11 mouse cellular contexts compared by ENCODE assay signal in the genomic region with DNA sequence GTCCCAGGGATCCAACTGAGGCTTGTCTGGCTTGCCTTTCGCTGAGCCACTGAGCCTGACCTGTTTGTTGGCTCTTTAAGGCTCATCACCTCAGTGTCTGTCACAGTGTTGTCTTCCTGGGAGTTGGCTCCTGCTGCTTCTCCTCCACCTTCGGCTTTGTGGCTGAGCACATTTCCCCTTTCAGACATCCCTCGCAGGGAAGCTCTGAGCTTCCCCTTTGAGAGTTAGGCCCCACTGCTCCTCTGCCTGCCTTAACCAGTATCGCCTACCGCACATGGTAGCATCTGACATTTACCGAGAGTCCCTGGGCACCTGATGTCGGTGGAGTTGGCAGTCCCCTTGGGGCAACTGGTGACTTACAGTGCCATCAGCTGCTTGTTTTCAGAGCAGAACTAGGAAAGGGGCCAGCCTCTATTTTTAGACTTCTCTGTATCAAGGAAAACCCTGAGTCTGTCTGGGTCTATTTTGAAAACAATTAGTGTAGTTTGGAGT. TPM values are rescaled to one million over a fixed set of nuclear protein-coding genes. Genes with fewer than 3 reads are reported as not detected.
DNase-seq lines count a peak whose midpoint lies in the region; ATAC-seq and TF ChIP-seq lines count a peak whose summit lies in the region.
"Had no signal": no experiment of that assay in that cellular context is flagged by ENCODE, and none has a peak within 500 bp of the region (broad histone marks: within the 10 kb centered on the region; RNA-seq: fewer than 3 reads in every experiment).

No protein-coding gene starts in this region.

- DNase-seq in A20 (ENCODE audit: low read depth, low spot score), result peak; percentile 72
- DNase-seq in Muller cell, postnatal 12 days (ENCODE audit: inconsistent ontology term), result peak; percentile 66
- DNase-seq in gastrocnemius, adult 2 months, result peak; percentile 89
- DNase-seq in heart, postnatal 10 days, result peak; percentile 85 to 89
- no peak for DNase-seq in thymus, adult 2 months
- no peak for DNase-seq in lung, adult 18-20 months
- no peak for DNase-seq in adrenal gland, adult 18-20 months (ENCODE audit: low spot score in 2 of 2)
- DNase-seq: lung, postnatal 36 days had no signal

- TF ChIP-seq POLR2A in thymus, adult 2 months (IDR thresholded peaks at IDR 0.05; ENCODE audit: control insufficient read depth, extremely low read depth, insufficient read depth, low read length, poor library complexity), result no peak

- no peak for TF ChIP-seq CTCF in gastrocnemius, adult 2 months (IDR thresholded peaks at IDR 0.05)
- no peak for TF ChIP-seq CTCF in thymus, adult 2 months (IDR thresholded peaks at IDR 0.05; ENCODE audit: borderline replicate concordance, control insufficient read depth, extremely low read depth, insufficient read depth, low read length, poor library complexity)

- peaks cover 5% of the 10 kb centered on the region; the same call in 1 of the 2 replicates for H3K4me1 ChIP-seq in thymus, adult 2 months (replicated peaks; ENCODE audit: control insufficient read depth, insufficient read depth, low read length)

- intact Hi-C loops in gastrocnemius, adult 2 months (cut with DNase I), result no loop called here
- intact Hi-C loops in heart, postnatal 10 days (cut with DNase I), result no loop called here

- H3K36me3 ChIP-seq in thymus, adult 2 months (ENCODE audit: control insufficient read depth, insufficient read depth, low read length), result no peaks in the 10 kb centered on the region
- H3K36me3 ChIP-seq: hindbrain, embryonic 15.5 days had no signal

- H3K27me3 ChIP-seq in thymus, adult 2 months (ENCODE audit: control insufficient read depth, insufficient read depth, low read length), result peaks cover 4% of the 10 kb centered on the region; the same call in 1 of the 2 replicates
- H3K27me3 ChIP-seq: hindbrain, embryonic 15.5 days; Patski had no signal

- no peak for ATAC-seq in erythroblast, adult 5-6 weeks (replicated peaks; ENCODE audit: low FRiP score, poor library complexity, severe bottlenecking)
- ATAC-seq: Patski had no signal

- H3K27ac ChIP-seq in gastrocnemius, adult 2 months, result peak overlapping the region; percentile 94
- no peak overlapping the region for H3K27ac ChIP-seq in thymus, adult 2 months (ENCODE audit: control insufficient read depth, insufficient read depth, low read length)
- H3K27ac ChIP-seq: hindbrain, embryonic 15.5 days had no signal

- no peak overlapping the region for H3K4me3 ChIP-seq in gastrocnemius, adult 2 months
- no peak overlapping the region for H3K4me3 ChIP-seq in thymus, adult 2 months (ENCODE audit: control insufficient read depth, insufficient read depth, low read length)
- H3K4me3 ChIP-seq: hindbrain, embryonic 15.5 days had no signal

- WGBS in thymus, adult 2 months, result 18% methylated on average over 7 of the region's 7 CpGs

RNA-seq across cellular contexts. Expression of a gene that starts 2.4 kb away (rescaled TPM):
- 10 to 100 TPM; 37.7 to 60.5 TPM for total RNA-seq in gastrocnemius, adult 2 months (2021)
- total RNA-seq in heart, postnatal 10 days (2021), result 10 to 100 TPM; 30.2 to 31.0 TPM
- polyA plus RNA-seq in thymus, adult 2 months (2012; rRNA removed), result 20.6 and 28.0 TPM in 2 replicates
- total RNA-seq in adrenal gland, adult 18-20 months (2021), result 1 to 10 TPM; 2.2 to 2.3 TPM
- 0.63 TPM in 1 of 2 replicates, not detected in the other for total RNA-seq in erythroblast, adult 5-6 weeks (2015; ENCODE audit: low replicate concordance)
- 1.1 TPM in 1 of 2 replicates, not detected in the other for total RNA-seq in erythroblast, adult 5-6 weeks (2017; ENCODE audit: low replicate concordance)

Comparison
In these comparisons a context has a peak if more than half of its experiments do, and no peak if none do; other contexts are left out.
1. DNase-seq: peak in A20 (single experiment), Muller cell, postnatal 12 days (single experiment), gastrocnemius, adult 2 months (single experiment) and heart, postnatal 10 days (2 of 2); none in thymus, adult 2 months (single experiment), lung, adult 18-20 months (0 of 2) and adrenal gland, adult 18-20 months (0 of 2).
2. RNA of a gene that starts 2.4 kb away (total RNA-seq): 37.7 to 60.5 TPM in gastrocnemius, adult 2 months and 30.2 to 31.0 TPM in heart, postnatal 10 days; 2.2 to 2.3 TPM in adrenal gland, adult 18-20 months and 0.63 to 1.1 TPM in erythroblast, adult 5-6 weeks; every median in the first group is over 4 times any median in the second.